Mouse (Mus musculus) cerebellum, postnatal 10 days (tissue): ENCODE results near the gene Kif1a.

Experiments used
- DNase-seq, 2 experiments: peaks; one replicate each; pipeline ENCODE4 v3.0.0; 2021; ENCODE audit warnings: mixed read lengths in 2 of 2

The Kif1a gene

GRCm38 (mm10) chr1:93101571-93102061 is at the start of gene Kif1a:
Gene Kif1a (minus strand): TSS chr1:93101951.
- DNase-seq: peak; percentile 93 to 96

GRCm38 (mm10) chr1:93150907-93151661 is 49.3 kb upstream of the Kif1a start:
- no peak for DNase-seq

- peak; percentile 39 to 66 for DNase-seq
Observed at GRCm38 (mm10) chr1:93144176-93144575, 42.4 kb upstream of the Kif1a start.

GRCm38 (mm10) chr1:93142871-93143270 is 41.1 kb upstream of the Kif1a start:
- no peak for DNase-seq

- DNase-seq: no peak
Observed at GRCm38 (mm10) chr1:93139713-93140112, 38.0 kb upstream of the Kif1a start.

GRCm38 (mm10) chr1:93138534-93138933 is 36.8 kb upstream of the Kif1a start:
- peak; percentile 51 to 55 for DNase-seq

- DNase-seq: no peak
Observed at GRCm38 (mm10) chr1:93135036-93135526, 33.3 kb upstream of the Kif1a start, which contains the start of gene Agxt. Gene Agxt (plus strand): TSS chr1:93135240.

- no peak for DNase-seq
Observed at GRCm38 (mm10) chr1:93132676-93133075, 30.9 kb upstream of the Kif1a start.

GRCm38 (mm10) chr1:93130242-93130983 is 28.7 kb upstream of the Kif1a start:
- no peak for DNase-seq

- DNase-seq: peak; percentile 87 to 89
Observed at GRCm38 (mm10) chr1:93128710-93129349, 27.1 kb upstream of the Kif1a start.

GRCm38 (mm10) chr1:93128209-93128608 is 26.5 kb upstream of the Kif1a start:
- no peak for DNase-seq

GRCm38 (mm10) chr1:93125256-93125655 is 23.5 kb upstream of the Kif1a start:
- DNase-seq: no peak

- DNase-seq: no peak
Observed at GRCm38 (mm10) chr1:93124066-93124465, 22.3 kb upstream of the Kif1a start.

- DNase-seq: no peak
Observed at GRCm38 (mm10) chr1:93123179-93123854, 21.6 kb upstream of the Kif1a start.

GRCm38 (mm10) chr1:93118816-93119215 is 17.1 kb upstream of the Kif1a start:
- no peak for DNase-seq

GRCm38 (mm10) chr1:93115471-93115870 is 13.7 kb upstream of the Kif1a start:
- peak in 1 of 2 experiments; percentile 30 for DNase-seq

- peak; percentile 94 to 97 for DNase-seq
Observed at GRCm38 (mm10) chr1:93114713-93115463, 13.1 kb upstream of the Kif1a start.

- no peak for DNase-seq
Observed at GRCm38 (mm10) chr1:93102700-93103099, 949 bp upstream of the Kif1a start.

GRCm38 (mm10) chr1:93100576-93101491 is 917 bp downstream of the Kif1a start:
- peak; percentile 85 to 87 for DNase-seq

- DNase-seq: peak; percentile 76 to 79
Observed at GRCm38 (mm10) chr1:93100243-93100575, 1.5 kb downstream of the Kif1a start.

GRCm38 (mm10) chr1:93098956-93099355 is 2.8 kb downstream of the Kif1a start:
- no peak for DNase-seq
